Mouse (Mus musculus) myocyte (in vitro differentiated cells): ENCODE results near the gene Nup88. TPM values are rescaled to one million over a fixed set of nuclear protein-coding genes. Genes with fewer than 3 reads are reported as not detected.

Source experiments
- H3K27me3 ChIP-seq: one replicate; pipeline ENCODE4 v1.6.1; 2011; ENCODE audit not compliant: control insufficient read depth, insufficient read depth, insufficient read length
- H3K36me3 ChIP-seq: one replicate; pipeline ENCODE4 v1.6.1; 2011; ENCODE audit not compliant: control insufficient read depth, insufficient read depth
- H3K4me2 ChIP-seq: one replicate; pipeline ENCODE4 v1.6.1; 2011; ENCODE audit warnings: low read depth, control low read depth
- H3K4me3 ChIP-seq: one replicate; pipeline ENCODE4 v1.5.1; 2011; ENCODE audit warnings: mild to moderate bottlenecking, control low read depth, moderate library complexity
- H3K79me2 ChIP-seq: one replicate; pipeline ENCODE4 v1.6.1; 2011; ENCODE audit not compliant: control insufficient read depth, insufficient read depth
- H3ac ChIP-seq: one replicate; pipeline ENCODE4 v1.6.1; 2011; ENCODE audit not compliant: control insufficient read depth, insufficient read length
- CEBPB ChIP-seq: IDR thresholded peaks from 2 replicates; pipeline ENCODE4 v1.6.1; 2011; ENCODE audit warnings: mild to moderate bottlenecking, moderate library complexity; ENCODE audit not compliant: poor library complexity, insufficient read depth, severe bottlenecking
- E2F4 ChIP-seq: IDR thresholded peaks from one replicate; pipeline ENCODE4 v1.6.1; 2011; ENCODE audit warnings: mild to moderate bottlenecking, control low read depth, moderate library complexity; ENCODE audit not compliant: insufficient read depth
- MAX ChIP-seq: IDR thresholded peaks from one replicate; pipeline ENCODE4 v1.6.1; 2011; ENCODE audit warnings: low read depth, mild to moderate bottlenecking, control low read depth
- MYOD1 ChIP-seq, 3 experiments: IDR thresholded peaks; one replicate each; pipeline ENCODE4 v1.6.1; 2011; ENCODE audit warnings: control low read depth in 2 of 3, low read depth in 2 of 3, mild to moderate bottlenecking in 2 of 3, moderate library complexity in 1 of 3; ENCODE audit not compliant: insufficient read length in 2 of 3, control insufficient read depth in 1 of 3
- MYOG ChIP-seq, 3 experiments: IDR thresholded peaks; one replicate each; pipeline ENCODE4 v1.6.1; 2011; ENCODE audit warnings: control low read depth in 2 of 3, low read depth in 2 of 3, mild to moderate bottlenecking in 2 of 3; ENCODE audit not compliant: insufficient read length in 2 of 3, control insufficient read depth in 1 of 3, insufficient read depth in 1 of 3
- POLR2A ChIP-seq: IDR thresholded peaks from one replicate; pipeline ENCODE4 v1.6.1; 2011; ENCODE audit warnings: low read depth, mild to moderate bottlenecking, control low read depth, moderate library complexity; ENCODE audit not compliant: insufficient read length
- POLR2AphosphoS2 ChIP-seq: IDR thresholded peaks from one replicate; pipeline ENCODE4 v1.6.1; 2011; ENCODE audit warnings: low read depth, control low read depth; ENCODE audit not compliant: insufficient read length
- REST ChIP-seq: IDR thresholded peaks from one replicate; pipeline ENCODE4 v1.6.1; 2011; ENCODE audit warnings: mild to moderate bottlenecking, control low read depth, moderate library complexity; ENCODE audit not compliant: insufficient read depth, insufficient read length
- SRF ChIP-seq: IDR thresholded peaks from one replicate; pipeline ENCODE4 v1.6.1; 2011; ENCODE audit warnings: low read depth; ENCODE audit not compliant: control insufficient read depth, insufficient read length
- TCF12 ChIP-seq: IDR thresholded peaks from one replicate; pipeline ENCODE4 v1.6.1; 2011; ENCODE audit warnings: mild to moderate bottlenecking, control low read depth; ENCODE audit not compliant: poor library complexity, insufficient read depth, severe bottlenecking
- TCF3 ChIP-seq: IDR thresholded peaks from one replicate; pipeline ENCODE4 v1.6.1; 2011; ENCODE audit warnings: low read depth, control low read depth; ENCODE audit not compliant: insufficient read length
- USF1 ChIP-seq: IDR thresholded peaks from one replicate; pipeline ENCODE4 v1.6.1; 2011; ENCODE audit warnings: low read depth, mild to moderate bottlenecking, control low read depth, moderate library complexity
- polyA plus RNA-seq: library from polyadenylated mRNA; unstranded; fragments of >200 nt; fragmentation: generic; extraction: Trizol; gene quantifications from one replicate; pipeline ENCODE4 v1.2.1, GENCODE M21; 2012; ENCODE audit warnings: missing spikeins

Gene Nup88
- polyA plus RNA-seq, result 63.5 TPM

DNA sequence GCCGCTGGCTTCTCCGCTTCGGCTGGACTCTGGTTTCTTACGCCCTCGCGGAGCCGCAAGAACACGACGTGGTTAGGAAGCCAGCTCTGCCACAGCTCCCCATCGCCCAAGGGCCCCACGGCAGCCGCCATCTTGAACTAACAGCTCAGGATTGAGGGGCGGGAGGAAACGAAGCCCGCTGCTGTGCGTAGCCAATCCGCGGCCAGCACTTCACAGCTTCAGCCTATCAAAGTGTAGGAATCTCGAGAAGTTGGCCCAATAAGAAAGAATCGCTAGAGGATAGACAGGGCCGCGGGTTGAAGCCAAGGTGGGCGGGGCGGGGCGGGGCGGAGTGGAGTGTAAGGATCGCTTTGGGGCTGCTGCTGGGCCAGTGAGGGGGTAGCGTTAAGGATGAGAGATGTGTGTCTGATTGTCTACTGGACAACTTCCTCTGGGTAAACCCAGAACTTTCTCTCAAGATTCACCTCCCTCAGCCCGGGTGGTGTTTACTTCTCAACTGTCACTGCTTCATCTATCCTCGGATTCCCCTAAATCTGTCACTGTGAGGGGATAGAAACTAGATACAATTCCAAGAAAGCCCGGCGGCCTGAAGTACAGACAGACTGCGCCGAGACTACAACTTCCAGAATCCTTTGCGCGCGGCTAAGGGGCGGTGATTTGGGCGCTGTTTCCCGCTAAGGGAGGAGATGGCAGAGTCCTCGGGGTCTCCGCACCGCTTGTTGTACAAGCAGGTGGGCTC, at the start of gene Nup88, which contains the start of gene Rpain:
Gene Nup88, minus strand, starts transcription at position 153 of the 739 bp plus-strand sequence.
Gene Rpain, plus strand, starts transcription at position 393 of the 739 bp plus-strand sequence.
- peaks cover 15% of the 10 kb centered on the region for H3K36me3 ChIP-seq
- H3K27me3 ChIP-seq, result no peaks in the 10 kb centered on the region
- TF ChIP-seq MAX (no peak), E2F4 (peak; percentile 32), MYOD1 (IDR thresholded peaks at IDR 0.05; ENCODE audit: control insufficient read depth in 1 of 3, insufficient read length in 2 of 3, low read depth in 2 of 3) (no peak), SRF (peak; percentile 48), POLR2A (peak; percentile 85), TCF12 (no peak), REST (peak; percentile 17), USF1 (no peak), POLR2AphosphoS2 (peak; percentile 66)
- H3ac ChIP-seq, result peak within 1 kb of the TSS; percentile 52
- H3K4me2 ChIP-seq, result peak within 1 kb of the TSS; percentile 86
- H3K4me3 ChIP-seq, result peak within 1 kb of the TSS; percentile 96
- peaks cover 23% of the 10 kb centered on the region for H3K79me2 ChIP-seq

DNA sequence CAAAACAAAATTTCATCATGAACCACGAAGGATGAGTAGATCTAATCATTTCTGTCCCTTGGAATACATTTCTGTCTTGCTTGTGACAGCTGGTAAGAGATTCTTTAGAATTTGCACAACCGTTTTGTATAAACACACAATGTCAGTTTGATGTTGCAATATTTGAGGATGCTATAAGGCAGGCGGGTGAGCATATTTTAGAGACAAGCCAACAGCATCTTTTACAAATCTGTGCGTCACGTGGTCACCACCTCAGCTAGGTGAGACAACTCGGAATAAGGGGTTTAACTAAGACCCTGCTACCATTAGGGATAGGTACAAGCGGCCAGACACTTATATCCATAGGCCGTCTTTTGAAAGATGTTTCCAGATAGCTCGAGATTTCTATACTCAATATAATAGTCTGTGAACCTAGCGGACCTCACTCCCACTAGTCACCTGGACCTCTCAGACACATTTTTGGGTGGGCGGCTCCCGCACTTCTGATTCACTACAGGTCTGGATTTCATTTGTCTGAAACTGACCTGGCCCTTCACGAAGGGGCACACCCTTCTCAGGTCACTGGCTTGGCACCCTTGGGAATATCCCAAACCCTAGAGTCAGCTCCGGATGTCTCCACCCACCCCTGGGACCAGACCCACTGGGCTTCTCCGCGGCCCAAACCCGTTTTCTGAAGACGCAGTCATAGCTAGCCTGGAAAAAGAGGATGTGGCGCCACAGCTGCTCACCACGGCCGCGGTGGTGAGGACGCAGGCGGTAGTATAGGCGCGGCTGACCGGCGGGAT, 48.8 kb upstream of the Nup88 start:
- peak overlapping the region; percentile 91 for H3K4me2 ChIP-seq
- no peaks in the 10 kb centered on the region for H3K36me3 ChIP-seq
- TF ChIP-seq POLR2A (no peak), USF1 (peak; percentile 83)
- H3ac ChIP-seq, result peak overlapping the region; percentile 32
- peak overlapping the region; percentile 70 for H3K4me3 ChIP-seq
- H3K27me3 ChIP-seq, result no peaks in the 10 kb centered on the region
- H3K79me2 ChIP-seq, result peaks cover 86% of the 10 kb centered on the region

DNA sequence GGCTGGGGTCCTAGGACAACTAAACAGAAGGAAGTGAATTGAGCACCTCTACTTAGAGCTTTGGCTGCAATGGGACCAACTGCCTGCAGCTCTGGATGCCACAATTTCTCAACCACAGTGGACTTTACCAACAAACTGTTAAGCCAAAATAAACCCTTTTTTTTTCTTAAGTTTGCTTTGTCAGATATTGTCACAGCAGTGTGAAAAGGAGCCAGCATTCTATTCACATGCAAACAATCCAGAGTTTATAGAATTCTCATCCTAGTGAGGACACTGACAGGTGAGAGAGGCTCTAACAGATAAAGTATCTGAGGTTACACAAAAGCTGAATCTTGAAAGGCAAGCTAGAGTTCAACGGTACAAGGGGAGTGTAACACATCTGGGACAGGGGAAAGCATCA, 47.3 kb upstream of the Nup88 start:
- Histone ChIP-seq H3K27me3 (no peaks in the 10 kb centered on the region), H3K4me2 (no peak overlapping the region), H3K36me3 (peaks cover 8% of the 10 kb centered on the region), H3ac (no peak overlapping the region), H3K4me3 (no peak overlapping the region), H3K79me2 (peaks cover 71% of the 10 kb centered on the region)
- TF ChIP-seq E2F4 (no peak), POLR2A (no peak), REST (no peak), USF1 (no peak), MAX (no peak), TCF3 (no peak), SRF (no peak), MYOD1 (IDR thresholded peaks at IDR 0.05; ENCODE audit: control insufficient read depth in 1 of 3, insufficient read length in 2 of 3, low read depth in 2 of 3) (no peak), TCF12 (no peak), CEBPB (no peak), MYOG (IDR thresholded peaks at IDR 0.05; ENCODE audit: control insufficient read depth in 1 of 3, insufficient read depth in 1 of 3, insufficient read length in 2 of 3, low read depth in 2 of 3) (no peak), POLR2AphosphoS2 (no peak)

DNA sequence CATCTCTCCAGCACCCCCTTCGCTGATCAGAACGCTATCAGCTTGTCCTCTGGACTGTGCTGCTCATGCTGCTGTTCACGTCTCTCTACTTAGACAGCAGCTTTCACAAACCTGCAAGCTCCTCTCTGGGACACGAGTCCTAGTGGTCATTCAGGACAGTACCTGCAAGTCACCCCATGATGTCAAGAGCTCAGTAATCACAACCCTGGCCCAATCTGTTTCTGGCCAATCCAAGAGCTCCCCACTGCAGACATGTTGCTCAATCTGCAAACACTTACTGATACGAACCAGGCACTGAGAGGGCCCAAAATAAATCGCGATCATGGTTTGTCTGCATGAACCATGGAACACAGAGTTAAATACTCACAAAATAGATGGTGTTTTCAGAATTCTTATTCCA, 43.0 kb upstream of the Nup88 start:
- no peak overlapping the region for H3ac ChIP-seq
- peaks cover 35% of the 10 kb centered on the region for H3K79me2 ChIP-seq
- H3K27me3 ChIP-seq, result no peaks in the 10 kb centered on the region
- TF ChIP-seq POLR2A (no peak), MYOD1 (IDR thresholded peaks at IDR 0.05; ENCODE audit: control insufficient read depth in 1 of 3, insufficient read length in 2 of 3, low read depth in 2 of 3) (no peak), E2F4 (no peak), SRF (no peak), REST (no peak), MAX (no peak), TCF12 (no peak), MYOG (IDR thresholded peaks at IDR 0.05; ENCODE audit: control insufficient read depth in 1 of 3, insufficient read depth in 1 of 3, insufficient read length in 2 of 3, low read depth in 2 of 3) (no peak), CEBPB (no peak), POLR2AphosphoS2 (no peak)
- no peak overlapping the region for H3K4me2 ChIP-seq
- peaks cover 20% of the 10 kb centered on the region for H3K36me3 ChIP-seq
- H3K4me3 ChIP-seq, result no peak overlapping the region
